Mouse (Mus musculus) hindbrain, embryonic 15.5 days (tissue): ENCODE data around the gene Nme9. TPM values are rescaled to one million over a fixed set of nuclear protein-coding genes. Genes with fewer than 3 reads are reported as not detected.

Experiments used
- ATAC-seq: fragments of 200-750 bp; cut with Nextera tagmentation; 2 replicates; pipeline ENCODE4 v1.8.0; 2017; ENCODE audit warnings: low read depth, moderate number of reproducible peaks, moderate TSS enrichment; ENCODE audit not compliant: low FRiP score
- H3K27ac ChIP-seq: fragments of 300-500 bp; sonication (generic); replicated peaks from 2 replicates; pipeline ENCODE4 v1.5.1; 2015; ENCODE audit warnings: mild to moderate bottlenecking, inconsistent platforms
- H3K27me3 ChIP-seq: fragments of 300-500 bp; sonication (generic); 2 replicates; pipeline ENCODE4 v1.6.1; 2015; ENCODE audit warnings: control low read depth, inconsistent platforms
- H3K36me3 ChIP-seq: fragments of 300-500 bp; sonication (generic); 2 replicates; pipeline ENCODE4 v1.6.1; 2015; ENCODE audit warnings: control low read depth, inconsistent platforms
- H3K4me1 ChIP-seq: fragments of 300-500 bp; sonication (generic); replicated peaks from 2 replicates; pipeline ENCODE4 v1.6.1; 2015; ENCODE audit warnings: control low read depth, inconsistent platforms
- H3K4me2 ChIP-seq: fragments of 300-500 bp; sonication (generic); 2 replicates; pipeline ENCODE4 v1.6.1; 2015; ENCODE audit warnings: moderate library complexity, mild to moderate bottlenecking, inconsistent platforms
- H3K4me3 ChIP-seq: fragments of 300-500 bp; sonication (generic); 2 replicates; pipeline ENCODE4 v1.5.1; 2015; ENCODE audit warnings: mild to moderate bottlenecking, inconsistent platforms
- H3K9ac ChIP-seq: fragments of 300-500 bp; sonication (generic); 2 replicates; pipeline ENCODE4 v1.6.1; 2015; ENCODE audit warnings: inconsistent platforms
- H3K9me3 ChIP-seq: fragments of 300-500 bp; sonication (generic); 2 replicates; pipeline ENCODE4 v1.6.1; 2016; ENCODE audit warnings: control low read depth, inconsistent platforms
- WGBS: fragments of 180-500 bp; shearing (Covaris S2); methylation state at CpG from one replicate; pipeline ENCODE4 v1.1.7; 2015; 5-methylcytosine and 5-hydroxymethylcytosine counted together
- polyA plus RNA-seq: library from polyadenylated mRNA; unstranded; fragments of >200 nt; fragmentation: Nextera tagmentation; extraction: Ambion mirVana; gene quantifications from 2 replicates; pipeline ENCODE4 v1.2.1, GENCODE M21; 2015

Nme9 gene
- polyA plus RNA-seq, 1 experiment from 2014 or later, result 0.60 TPM

- peaks cover 39% of the 10 kb centered on the region for H3K36me3 ChIP-seq
- no peaks in the 10 kb centered on the region for H3K27me3 ChIP-seq
- H3K4me2 ChIP-seq, result no peak overlapping the region
- 93% methylated on average over 4 of the region's 4 CpGs for WGBS
- H3K9ac ChIP-seq, result no peak overlapping the region
- no peak for ATAC-seq
- no peaks in the 10 kb centered on the region for H3K9me3 ChIP-seq
- H3K4me3 ChIP-seq, result no peak overlapping the region
- H3K27ac ChIP-seq, result no peak overlapping the region
- H3K4me1 ChIP-seq, result no peaks in the 10 kb centered on the region
Observed at GRCm38 (mm10) chr9:99491050-99491449, 39.8 kb downstream of the Nme9 start.

- Histone ChIP-seq H3K9me3 (no peaks in the 10 kb centered on the region), H3K4me2 (no peak overlapping the region), H3K36me3 (peaks cover 32% of the 10 kb centered on the region), H3K4me3 (no peak overlapping the region), H3K9ac (no peak overlapping the region), H3K27ac (no peak overlapping the region), H3K4me1 (no peaks in the 10 kb centered on the region), H3K27me3 (no peaks in the 10 kb centered on the region)
- 72% methylated on average over 10 of the region's 10 CpGs for WGBS
- no peak for ATAC-seq
Observed at GRCm38 (mm10) chr9:99492634-99493200, 41.4 kb downstream of the Nme9 start.

DNA sequence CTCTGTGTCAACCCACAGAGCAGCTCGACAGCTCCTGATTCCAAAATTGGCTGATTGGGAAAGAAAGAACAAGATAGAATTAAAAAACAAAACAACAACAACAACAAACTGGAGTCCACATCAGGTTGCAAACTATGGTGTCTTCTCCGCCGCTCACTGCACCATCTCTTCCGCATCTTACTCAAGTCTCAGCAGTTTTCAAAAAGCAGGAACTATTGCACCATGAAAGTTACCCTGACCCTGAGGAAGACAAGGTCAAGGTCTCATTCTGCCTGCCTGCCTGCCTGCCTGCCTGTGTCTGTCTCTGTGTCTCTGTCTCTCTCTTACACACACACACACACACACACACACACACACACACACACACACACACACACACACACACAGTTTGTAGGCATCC, 48.1 kb downstream of the Nme9 start:
- no peak overlapping the region for H3K4me3 ChIP-seq
- H3K36me3 ChIP-seq, result peaks cover 32% of the 10 kb centered on the region
- no peak for ATAC-seq
- WGBS, result 98% methylated on average over 4 of the region's 4 CpGs
- H3K9ac ChIP-seq, result no peak overlapping the region
- H3K4me1 ChIP-seq, result no peaks in the 10 kb centered on the region
- no peaks in the 10 kb centered on the region for H3K9me3 ChIP-seq
- H3K27ac ChIP-seq, result no peak overlapping the region
- H3K27me3 ChIP-seq, result no peaks in the 10 kb centered on the region
- no peak overlapping the region for H3K4me2 ChIP-seq

DNA sequence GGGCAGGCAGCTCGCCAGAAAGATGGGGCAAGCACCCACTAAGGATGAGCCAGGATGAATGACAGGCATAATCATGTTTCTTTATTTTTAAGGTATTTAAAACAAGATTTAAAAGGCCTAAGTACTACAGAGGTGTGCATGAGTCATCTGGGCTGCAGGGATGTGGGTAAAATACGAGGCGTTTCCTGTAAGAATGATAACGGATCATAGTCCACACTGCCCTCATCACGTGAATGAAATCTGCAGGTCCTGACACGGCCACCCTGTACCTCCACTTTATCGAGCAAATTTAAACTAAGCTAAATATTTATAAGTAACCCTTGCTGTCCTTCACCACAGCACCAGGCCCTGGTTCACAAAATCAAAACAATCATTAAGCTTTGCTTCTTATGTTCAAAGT, 54.6 kb downstream of the Nme9 start:
- 90% methylated on average over 7 of the region's 7 CpGs for WGBS
- Histone ChIP-seq H3K4me2 (no peak overlapping the region), H3K4me3 (no peak overlapping the region), H3K9ac (no peak overlapping the region), H3K27ac (no peak overlapping the region), H3K9me3 (no peaks in the 10 kb centered on the region), H3K36me3 (peaks cover 12% of the 10 kb centered on the region; the same call in 1 of the 2 replicates), H3K27me3 (no peaks in the 10 kb centered on the region), H3K4me1 (no peaks in the 10 kb centered on the region)
- no peak for ATAC-seq

Other genes with a start within 250 kb of the Nme9 start
- not detected in 2 replicates for gene Faiml, start 214.2 kb upstream of the Nme9 start, polyA plus RNA-seq
- gene Cep70, start 208.1 kb upstream of the Nme9 start, polyA plus RNA-seq, result 50.6 and 55.0 TPM in 2 replicates
- gene Esyt3, start 92.9 kb upstream of the Nme9 start, polyA plus RNA-seq, result 0.76 and 0.87 TPM in 2 replicates
- gene Mras, start 14.1 kb upstream of the Nme9 start, polyA plus RNA-seq, result 53.8 and 57.1 TPM in 2 replicates
- 68.3 and 72.7 TPM in 2 replicates for gene Armc8, start 117.4 kb downstream of the Nme9 start, polyA plus RNA-seq
- 23.0 and 24.2 TPM in 2 replicates for gene Dbr1, start 124.3 kb downstream of the Nme9 start, polyA plus RNA-seq
- gene A4gnt, start 161.0 kb downstream of the Nme9 start, polyA plus RNA-seq, result not detected in 2 replicates
- 9.9 and 10.9 TPM in 2 replicates for gene Dzip1l, start 178.0 kb downstream of the Nme9 start, polyA plus RNA-seq